Mouse (Mus musculus) cerebellum, postnatal 36 days (tissue): ENCODE measurements around the gene Dedd2.

Experiments
- DNase-seq, 2 experiments: peaks; one replicate each; pipeline ENCODE4 v3.0.0; 2021 to 2022; ENCODE audit warnings: mixed read lengths in 2 of 2

Gene Dedd2

GRCm38 (mm10) chr7:25178317-25178716 is 42.1 kb downstream of the Dedd2 start:
- DNase-seq, result peak; percentile 26 to 41

- DNase-seq, result peak; percentile 37 to 44
Observed at GRCm38 (mm10) chr7:25174343-25174742, 46.1 kb downstream of the Dedd2 start.

GRCm38 (mm10) chr7:25172669-25173068 is 47.7 kb downstream of the Dedd2 start:
- DNase-seq, result no peak

- no peak for DNase-seq
Observed at GRCm38 (mm10) chr7:25170583-25170982, 49.8 kb downstream of the Dedd2 start.

- DNase-seq, result no peak
Observed at GRCm38 (mm10) chr7:25166106-25166505, 54.3 kb downstream of the Dedd2 start.

GRCm38 (mm10) chr7:25156158-25156648 is 64.2 kb downstream of the Dedd2 start:
- DNase-seq, result no peak

- no peak for DNase-seq
Observed at GRCm38 (mm10) chr7:25155469-25156157, 64.8 kb downstream of the Dedd2 start.

GRCm38 (mm10) chr7:25154648-25155047 is 65.8 kb downstream of the Dedd2 start:
- no peak for DNase-seq

GRCm38 (mm10) chr7:25153841-25154240 is 66.6 kb downstream of the Dedd2 start:
- no peak for DNase-seq

GRCm38 (mm10) chr7:25151916-25152556 is 68.4 kb downstream of the Dedd2 start:
- DNase-seq, result peak; percentile 64 to 71

- DNase-seq, result no peak
Observed at GRCm38 (mm10) chr7:25151009-25151408, 69.4 kb downstream of the Dedd2 start.

- no peak for DNase-seq
Observed at GRCm38 (mm10) chr7:25150151-25150663, 70.2 kb downstream of the Dedd2 start.
